In the genomic region with DNA sequence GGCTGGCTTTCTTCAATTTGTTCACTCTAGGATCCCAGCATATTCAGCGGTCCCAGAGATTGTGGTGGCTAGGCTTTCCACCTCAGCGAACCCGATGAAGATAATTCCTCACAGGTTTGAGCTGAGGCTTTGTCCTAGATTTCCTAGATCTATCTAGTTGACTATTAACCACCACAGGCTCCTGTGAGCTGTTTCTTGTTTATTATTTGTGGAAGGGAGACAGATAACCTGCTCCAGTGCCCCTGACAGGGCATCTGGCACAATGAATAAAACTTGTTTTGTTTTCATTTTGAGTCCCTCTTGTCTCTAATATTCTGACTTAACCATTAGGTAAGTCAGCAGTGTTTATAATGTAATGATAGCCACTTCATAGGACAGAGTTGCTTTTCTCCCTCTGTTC, we compare ENCODE assay signal across 13 mouse cellular contexts. TPM values are rescaled to one million over a fixed set of nuclear protein-coding genes. Genes with fewer than 3 reads are reported as not detected.
DNase-seq lines count a peak whose midpoint lies in the region; ATAC-seq and TF ChIP-seq lines count a peak whose summit lies in the region.
"Had no signal": no experiment of that assay in that cellular context is flagged by ENCODE, and none has a peak within 500 bp of the region (broad histone marks: within the 10 kb centered on the region; RNA-seq: fewer than 3 reads in every experiment).

No protein-coding gene starts in this region.

- H3K4me3 ChIP-seq in kidney, embryonic 14.5 days (ENCODE audit: low read length), result no peak overlapping the region
- no peak overlapping the region for H3K4me3 ChIP-seq in intestine, embryonic 15.5 days (replicated peaks)
- H3K4me3 ChIP-seq in liver, postnatal 0 days (ENCODE audit: low read depth, low read length), result no peak overlapping the region
- no peak overlapping the region for H3K4me3 ChIP-seq in midbrain, embryonic 11.5 days (ENCODE audit: low read depth, low read length)
- H3K4me3 ChIP-seq: forebrain, embryonic 13.5 days; hindbrain, embryonic 13.5 days; left cerebral cortex, adult 2 months; megakaryocyte, embryonic 14.5 days had no signal

- no peak for TF ChIP-seq CTCF in liver, postnatal 0 days (IDR thresholded peaks at IDR 0.05; ENCODE audit: low read depth)

- H3K27ac ChIP-seq in kidney, embryonic 14.5 days (ENCODE audit: low read depth, low read length), result no peak overlapping the region; the same call in 1 of the 2 replicates
- H3K27ac ChIP-seq in intestine, embryonic 15.5 days, result peak overlapping the region; percentile 39
- peak overlapping the region; percentile 85 for H3K27ac ChIP-seq in liver, postnatal 0 days (ENCODE audit: low read depth)
- no peak overlapping the region for H3K27ac ChIP-seq in midbrain, embryonic 11.5 days (ENCODE audit: low read depth, low read length)
- H3K27ac ChIP-seq: forebrain, embryonic 13.5 days; hindbrain, embryonic 13.5 days; left cerebral cortex, adult 2 months had no signal

- no peak overlapping the region for H3K4me2 ChIP-seq in kidney, embryonic 14.5 days (replicated peaks; ENCODE audit: low read depth, low read length)
- H3K4me2 ChIP-seq in intestine, embryonic 15.5 days (replicated peaks), result peak overlapping the region; percentile 34
- peak overlapping the region; percentile 44 for H3K4me2 ChIP-seq in liver, postnatal 0 days (ENCODE audit: low read depth, low read length)
- H3K4me2 ChIP-seq in midbrain, embryonic 11.5 days, result no peak overlapping the region
- H3K4me2 ChIP-seq: forebrain, embryonic 13.5 days; hindbrain, embryonic 13.5 days had no signal

- peak; percentile 42 to 69 for DNase-seq in kidney, adult 8-10 months
- DNase-seq in kidney, postnatal 14 days, result peak; percentile 49
- no peak for DNase-seq in liver, postnatal 0 days
- no peak for DNase-seq in left cerebral cortex, adult 11 months (ENCODE audit: low spot score)
- no peak for DNase-seq in urinary bladder, postnatal 4 days (ENCODE audit: low spot score in 2 of 2)
- DNase-seq in midbrain, embryonic 11.5 days (ENCODE audit: low spot score, missing footprints), result no peak
- DNase-seq: adrenal gland, adult 8-10 months had no signal

- TF ChIP-seq EP300 in liver, postnatal 0 days (IDR thresholded peaks at IDR 0.05; ENCODE audit: low read depth), result no peak

- no peaks in the 10 kb centered on the region for H3K27me3 ChIP-seq in kidney, embryonic 14.5 days (ENCODE audit: control insufficient read depth, insufficient read depth, low read length)
- H3K27me3 ChIP-seq in intestine, embryonic 15.5 days (replicated peaks), result no peaks in the 10 kb centered on the region
- no peaks in the 10 kb centered on the region for H3K27me3 ChIP-seq in liver, postnatal 0 days (ENCODE audit: insufficient read depth, low read length)
- H3K27me3 ChIP-seq in midbrain, embryonic 11.5 days (ENCODE audit: control insufficient read depth, insufficient read depth, low read length), result no peaks in the 10 kb centered on the region
- H3K27me3 ChIP-seq: forebrain, embryonic 13.5 days; hindbrain, embryonic 13.5 days had no signal

- 37% methylated on average over 3 of the region's 3 CpGs for WGBS in kidney, embryonic 14.5 days
- WGBS in intestine, embryonic 15.5 days, result 24% methylated on average over 3 of the region's 3 CpGs
- WGBS in liver, postnatal 0 days (ENCODE audit: insufficient replicate concordance), result 52% methylated on average over 3 of the region's 3 CpGs
- WGBS in midbrain, embryonic 11.5 days, result 93% methylated on average over 3 of the region's 3 CpGs

- H3K4me1 ChIP-seq in kidney, embryonic 14.5 days (ENCODE audit: control insufficient read depth, insufficient read depth, low read length), result peaks cover 45% of the 10 kb centered on the region
- H3K4me1 ChIP-seq in intestine, embryonic 15.5 days (replicated peaks), result peaks cover 57% of the 10 kb centered on the region
- H3K4me1 ChIP-seq in liver, postnatal 0 days (ENCODE audit: insufficient read depth), result peaks cover 30% of the 10 kb centered on the region
- H3K4me1 ChIP-seq in midbrain, embryonic 11.5 days (ENCODE audit: control insufficient read depth, insufficient read depth, low read length), result no peaks in the 10 kb centered on the region; the same call in 1 of the 2 replicates

- ATAC-seq in kidney, embryonic 14.5 days (ENCODE audit: low FRiP score, low TSS enrichment), result no peak
- ATAC-seq in intestine, embryonic 15.5 days, result 0 out of 2 replicates have a peak, but pooled peaks have one; percentile 8
- peak; percentile 39 for ATAC-seq in liver, postnatal 0 days
- no peak for ATAC-seq in midbrain, embryonic 11.5 days (ENCODE audit: low FRiP score)
- ATAC-seq: forebrain, embryonic 13.5 days had no signal

- no peak overlapping the region for H3K9ac ChIP-seq in kidney, embryonic 14.5 days (ENCODE audit: low read depth, low read length)
- H3K9ac ChIP-seq in intestine, embryonic 15.5 days, result no peak overlapping the region
- peak overlapping the region; percentile 26; the same call in 1 of the 2 replicates for H3K9ac ChIP-seq in liver, postnatal 0 days (replicated peaks)
- no peak overlapping the region for H3K9ac ChIP-seq in midbrain, embryonic 11.5 days (ENCODE audit: low read length)
- H3K9ac ChIP-seq: forebrain, embryonic 13.5 days; hindbrain, embryonic 13.5 days had no signal

- no peaks in the 10 kb centered on the region for H3K36me3 ChIP-seq in kidney, embryonic 14.5 days (ENCODE audit: control insufficient read depth, insufficient read depth, low read length)
- no peaks in the 10 kb centered on the region for H3K36me3 ChIP-seq in intestine, embryonic 15.5 days
- H3K36me3 ChIP-seq in liver, postnatal 0 days (replicated peaks; ENCODE audit: insufficient read depth, low read length), result no peaks in the 10 kb centered on the region
- H3K36me3 ChIP-seq in midbrain, embryonic 11.5 days (ENCODE audit: control insufficient read depth, insufficient read depth, low read length), result no peaks in the 10 kb centered on the region
- H3K36me3 ChIP-seq: hindbrain, embryonic 13.5 days had no signal

- no peaks in the 10 kb centered on the region for H3K9me3 ChIP-seq in kidney, embryonic 14.5 days (ENCODE audit: control insufficient read depth, low read length)
- no peaks in the 10 kb centered on the region for H3K9me3 ChIP-seq in intestine, embryonic 15.5 days
- no peaks in the 10 kb centered on the region for H3K9me3 ChIP-seq in liver, postnatal 0 days (ENCODE audit: low read length)
- no peaks in the 10 kb centered on the region for H3K9me3 ChIP-seq in midbrain, embryonic 11.5 days (ENCODE audit: control insufficient read depth, low read length)
- H3K9me3 ChIP-seq: forebrain, embryonic 13.5 days; hindbrain, embryonic 13.5 days; megakaryocyte, embryonic 14.5 days had no signal

RNA-seq across cellular contexts. Expression of a gene that starts 5.6 kb away (rescaled TPM):
- polyA plus RNA-seq in kidney, embryonic 14.5 days (2014; fragmentation: Nextera tagmentation; extraction: Ambion mirVana), result 36.9 and 49.2 TPM in 2 replicates
- 61.7 and 63.0 TPM in 2 replicates for polyA plus RNA-seq in intestine, embryonic 15.5 days (2015; fragmentation: Nextera tagmentation; extraction: Ambion mirVana)
- 9.1 and 10.7 TPM in 2 replicates for polyA plus RNA-seq in liver, postnatal 0 days (2015; fragmentation: Nextera tagmentation; extraction: Ambion mirVana)
- polyA plus RNA-seq in midbrain, embryonic 11.5 days (2014; fragmentation: Nextera tagmentation; extraction: Ambion mirVana), result 14.4 and 15.7 TPM in 2 replicates

Comparison
In these comparisons a context has a peak if more than half of its experiments do, and no peak if none do; other contexts are left out.
1. DNase-seq: peak in kidney, adult 8-10 months (2 of 2) and kidney, postnatal 14 days (single experiment); none in liver, postnatal 0 days (single experiment), left cerebral cortex, adult 11 months (single experiment), urinary bladder, postnatal 4 days (0 of 2) and midbrain, embryonic 11.5 days (single experiment).
2. ATAC-seq: peak in intestine, embryonic 15.5 days (single experiment) and liver, postnatal 0 days (single experiment); none in kidney, embryonic 14.5 days (single experiment) and midbrain, embryonic 11.5 days (single experiment).
3. H3K27ac ChIP-seq: peak in intestine, embryonic 15.5 days (single experiment) and liver, postnatal 0 days (single experiment); none in kidney, embryonic 14.5 days (single experiment) and midbrain, embryonic 11.5 days (single experiment).
4. H3K4me2 ChIP-seq: peak in intestine, embryonic 15.5 days (single experiment) and liver, postnatal 0 days (single experiment); none in kidney, embryonic 14.5 days (single experiment) and midbrain, embryonic 11.5 days (single experiment).